Mouse (Mus musculus): ENCODE measurements at regions not wholly inside any gene's neighbourhood (a gene's known extent, or its start where the extent isn't known, plus 50 kb on each side); places are given as distances from the start of the nearest gene placed in this dataset.
"Not testable (repeated sequence)": the region's sequence is repeated elsewhere in the genome, so short reads cannot be mapped to it uniquely, and the experiment has no call there.

DNA sequence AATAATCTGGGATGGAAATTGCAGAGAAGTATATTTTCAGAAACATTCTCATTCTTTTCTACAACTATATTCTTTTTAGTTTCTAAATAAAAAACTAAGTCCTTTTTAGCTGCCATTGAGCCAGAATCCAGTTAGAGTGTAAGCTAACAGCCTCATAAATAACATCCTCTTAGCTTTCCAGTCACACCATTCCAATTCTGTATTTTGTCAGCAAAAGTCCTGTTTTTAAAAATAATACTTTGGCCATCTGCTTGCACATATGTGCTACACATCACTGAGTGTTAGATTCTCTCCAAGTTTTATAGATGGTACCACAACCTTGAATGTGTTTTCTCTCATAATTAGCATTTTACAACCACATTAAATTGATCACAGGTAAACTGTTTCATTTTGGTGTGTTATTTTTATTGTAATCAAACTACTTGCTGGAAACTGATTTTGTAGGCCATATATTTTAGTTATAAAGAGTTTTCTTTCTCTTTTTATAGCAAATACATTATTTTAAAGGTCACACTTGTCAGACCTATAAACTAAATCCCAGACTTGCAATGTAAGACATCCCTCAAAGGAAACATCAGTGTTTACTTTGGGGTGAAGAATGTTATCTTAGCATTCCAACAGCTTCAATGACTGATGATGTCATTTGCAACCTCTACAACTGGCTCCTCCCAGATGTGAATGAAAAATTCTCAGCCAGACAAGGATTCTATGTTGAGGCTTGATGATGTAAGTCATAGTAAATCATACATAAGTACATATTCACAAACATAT, 1878.9 kb upstream of the Flrt2 start:
- no peak for ATAC-seq

DNA sequence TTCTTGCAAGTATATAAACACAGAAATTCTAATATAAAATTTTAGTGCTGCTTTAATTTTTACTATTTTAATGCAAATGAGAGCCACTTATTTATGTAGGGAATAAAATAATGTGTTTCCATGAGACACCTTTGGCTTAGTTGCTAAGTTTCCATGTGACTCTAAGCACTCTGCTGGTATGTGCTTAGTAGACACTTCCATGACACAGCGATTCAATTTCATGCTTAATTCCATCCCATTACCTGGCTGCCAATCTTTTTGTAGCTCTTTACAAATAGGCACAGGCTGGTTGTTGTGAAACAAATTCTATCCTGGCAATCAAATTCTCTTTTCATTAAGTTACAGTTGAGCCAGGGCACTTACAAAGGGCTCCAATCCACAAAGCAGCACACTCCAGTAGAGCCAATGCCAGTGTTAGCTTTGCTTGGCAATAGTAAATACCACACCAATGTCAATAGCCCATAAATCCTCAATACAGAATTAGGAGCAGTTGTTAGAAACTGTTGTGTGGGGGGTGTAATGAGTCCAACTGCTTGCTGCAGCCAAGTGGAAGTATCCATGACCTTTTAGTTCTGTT, 1841.0 kb upstream of the Flrt2 start:
- ATAC-seq, result no peak

DNA sequence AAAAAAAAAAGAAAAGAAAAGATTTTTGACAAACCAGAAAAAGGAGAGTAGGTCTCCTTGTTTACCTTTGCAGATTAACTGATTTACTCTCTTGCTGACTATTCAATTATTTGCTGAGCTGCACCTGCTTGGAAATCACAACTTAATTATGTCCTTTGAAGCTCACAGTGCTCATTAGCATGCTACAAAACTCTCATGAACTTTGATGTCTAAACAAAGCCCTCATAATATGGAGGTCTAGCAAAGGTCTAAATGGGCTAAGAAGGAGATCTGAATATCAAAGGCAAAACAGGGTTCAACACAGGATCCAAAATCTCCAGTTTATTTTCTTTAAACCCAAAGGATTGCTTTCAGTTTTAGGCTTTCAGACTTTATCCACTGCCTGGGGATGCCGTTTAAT, 1840.4 kb upstream of the Flrt2 start:
- no peak for ATAC-seq

DNA sequence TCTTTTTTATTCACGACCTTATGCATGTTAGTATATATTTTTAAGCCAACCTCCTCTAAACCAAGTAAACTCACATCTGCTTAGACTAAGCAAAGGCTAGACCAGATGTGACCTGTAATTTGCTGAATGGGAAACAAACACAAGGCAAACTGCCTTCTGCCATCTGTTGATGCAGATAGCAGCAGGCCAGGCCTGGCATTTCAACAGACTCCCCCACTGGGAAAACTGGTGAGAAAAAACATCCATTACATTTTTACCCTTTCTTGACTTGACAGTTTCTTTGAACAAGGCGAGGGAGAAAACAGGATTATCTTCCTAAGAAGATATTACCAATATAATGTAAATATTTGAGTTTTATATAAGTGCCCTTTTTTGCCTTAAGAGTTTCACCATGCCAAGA, 1806.1 kb upstream of the Flrt2 start:
- no peak for ATAC-seq

DNA sequence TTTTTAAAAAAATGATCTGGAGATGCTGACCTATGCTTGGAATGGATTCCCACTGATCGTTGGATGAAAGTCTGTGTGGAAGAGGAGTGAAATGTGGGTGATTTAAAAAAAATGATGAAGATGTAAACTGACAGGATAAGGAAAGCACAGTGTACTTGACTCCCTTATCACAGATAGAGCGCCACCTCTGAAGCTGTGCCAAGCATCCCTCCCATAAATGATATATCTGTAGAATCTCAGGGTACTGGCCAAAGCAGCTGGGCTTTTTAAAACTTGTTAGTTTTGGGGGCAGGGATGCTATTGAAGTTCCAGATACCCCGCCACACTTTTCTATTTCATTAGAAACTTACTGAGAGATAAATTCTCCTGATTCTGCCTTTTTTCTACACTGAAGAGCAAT, 1801.9 kb upstream of the Flrt2 start:
- ATAC-seq, result no peak

DNA sequence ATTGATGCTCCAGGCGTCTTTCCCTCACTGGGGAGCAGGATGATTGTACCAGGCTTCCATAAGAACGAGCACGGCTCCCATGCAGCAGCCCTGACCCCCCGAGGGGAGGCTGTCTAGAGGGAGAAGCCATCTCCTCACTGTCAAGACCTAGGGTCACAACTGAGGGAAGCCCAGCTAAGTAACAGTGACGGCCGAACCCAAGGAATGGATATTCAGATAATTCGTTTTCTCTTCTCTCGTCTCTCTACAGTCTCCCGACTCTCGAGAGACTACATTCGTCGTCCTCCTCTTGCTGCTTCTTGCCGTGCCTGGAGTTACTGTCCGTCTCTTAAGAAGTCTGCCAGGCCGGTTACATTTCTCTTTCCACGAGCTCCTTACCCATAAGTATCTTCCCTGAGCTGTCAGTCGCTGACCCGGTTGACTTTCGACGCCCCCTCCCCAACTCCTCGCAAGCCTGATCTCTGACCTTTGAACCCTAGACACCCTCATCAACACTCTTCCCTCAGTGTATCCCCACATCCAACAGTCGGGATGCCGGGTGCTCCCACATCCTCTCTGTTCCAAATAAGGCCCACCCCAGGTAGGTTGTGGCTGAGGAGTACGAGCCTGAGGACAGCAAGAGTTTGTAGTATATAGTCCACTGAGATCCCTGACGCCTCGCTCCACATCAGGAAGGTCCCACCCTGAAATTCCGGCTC, 1763.3 kb upstream of the Flrt2 start:
- ATAC-seq, result peak; percentile 54

DNA sequence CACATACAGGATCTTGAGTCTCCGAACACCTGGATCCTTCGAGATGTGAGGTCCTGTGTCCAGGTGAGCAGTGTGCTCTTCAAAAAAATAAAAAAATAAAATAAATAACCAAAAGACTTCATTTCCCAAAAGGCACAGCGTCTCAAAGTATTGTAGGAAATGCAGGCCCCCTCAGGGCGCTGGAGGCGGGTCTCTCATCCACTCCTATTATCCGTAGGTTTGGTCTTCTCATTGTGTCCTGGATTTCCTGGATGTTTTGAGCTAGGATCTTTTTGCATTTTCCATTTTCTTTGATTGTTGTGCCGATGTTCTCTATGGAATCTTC, 1762.8 kb upstream of the Flrt2 start:
- peak; percentile 76 for ATAC-seq

DNA sequence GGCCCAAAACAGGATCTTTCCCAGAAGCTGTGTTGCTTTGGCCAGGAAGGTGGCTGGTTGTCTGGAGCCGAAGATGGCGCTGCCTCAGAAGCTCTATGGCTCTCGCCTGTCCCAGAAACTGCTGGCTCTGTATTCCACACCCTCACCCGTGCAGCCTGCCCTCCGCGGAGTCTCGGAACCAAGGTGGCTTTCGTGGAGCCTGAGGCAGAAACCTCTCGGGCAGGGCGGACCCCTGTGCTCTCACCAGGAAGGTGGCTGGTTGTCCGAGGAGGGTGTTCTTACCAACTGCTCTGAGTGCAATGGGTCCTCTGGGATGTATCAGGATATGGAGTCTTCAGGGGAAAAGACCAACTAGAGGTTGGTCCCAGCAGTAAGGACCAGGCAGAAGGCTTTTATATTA, 1761.8 kb upstream of the Flrt2 start:
- ATAC-seq, result not testable (repeated sequence)

DNA sequence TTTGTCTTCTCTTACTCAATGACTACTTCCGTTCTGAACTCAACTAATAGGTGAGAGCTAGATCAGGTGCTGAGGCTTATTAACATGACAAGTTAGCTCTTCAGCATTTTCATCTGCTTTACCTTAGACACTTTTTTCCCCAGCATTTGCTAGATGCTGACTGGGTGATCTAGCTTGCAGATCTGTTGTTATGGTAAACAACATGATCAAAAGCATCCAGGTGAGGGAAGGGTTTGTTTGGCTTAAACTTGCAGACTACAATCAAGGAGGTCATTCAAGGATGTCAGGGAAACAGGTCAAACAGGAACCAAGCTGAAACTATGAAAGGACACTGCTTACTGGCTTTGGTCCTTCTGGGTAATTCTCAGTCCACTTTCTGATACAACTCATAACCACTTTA, 1731.2 kb upstream of the Flrt2 start:
- ATAC-seq, result no peak

DNA sequence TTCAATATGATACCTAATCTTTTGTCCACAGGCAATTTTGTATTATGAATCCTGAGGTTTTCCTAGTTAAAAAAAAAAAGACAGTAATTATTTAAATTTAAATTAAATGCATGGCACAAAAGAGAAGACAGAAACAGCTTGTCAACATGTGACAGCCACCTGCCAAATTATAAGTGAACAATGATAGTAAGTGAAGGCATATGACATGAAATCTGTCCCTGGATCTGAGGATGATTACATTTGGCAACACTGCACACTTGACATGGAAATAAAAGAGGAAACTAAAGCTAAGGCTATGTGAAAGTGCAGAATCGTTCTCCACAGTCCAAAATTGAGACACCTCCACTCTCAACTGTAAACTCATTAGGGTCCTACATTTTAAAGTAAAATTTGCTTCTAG, 1710.7 kb upstream of the Flrt2 start:
- ATAC-seq, result no peak

DNA sequence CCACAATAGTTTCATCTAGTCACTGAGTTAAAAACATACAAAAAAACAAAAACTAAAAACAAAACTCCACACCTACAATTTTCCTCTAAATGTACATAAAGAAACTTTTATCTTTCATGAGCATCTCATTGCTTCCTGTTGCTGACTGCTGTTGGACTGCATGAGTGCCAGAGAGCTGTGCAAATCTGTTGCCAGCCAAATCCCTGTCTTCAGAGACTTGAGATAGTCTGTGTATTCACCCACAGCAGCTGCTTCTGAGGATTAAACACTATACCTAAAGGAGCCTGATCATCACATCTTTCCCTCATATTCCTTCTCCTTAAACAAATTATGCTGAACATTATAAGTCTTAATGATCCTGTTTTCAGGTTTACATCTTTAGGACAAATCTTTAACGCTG, 1700.5 kb upstream of the Flrt2 start:
- no peak for ATAC-seq

DNA sequence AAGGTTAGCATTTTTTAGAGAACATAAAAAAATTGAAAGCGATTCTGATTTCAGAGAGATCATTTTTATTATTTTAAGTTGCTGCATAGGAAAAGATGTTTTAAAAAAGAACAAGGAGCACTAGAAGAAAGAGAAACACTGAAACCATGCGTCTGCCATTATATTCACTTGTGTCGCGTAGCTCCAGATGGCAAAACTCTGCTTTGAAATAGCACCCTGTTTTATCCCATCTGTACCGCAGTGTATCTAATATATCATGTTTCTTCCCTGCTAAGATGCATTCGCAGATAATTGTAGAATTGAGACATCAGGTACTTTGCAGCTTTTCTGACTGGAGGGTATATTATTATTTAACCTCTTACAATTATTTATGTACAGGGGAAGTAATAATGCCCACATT, 1698.2 kb upstream of the Flrt2 start:
- no peak for ATAC-seq

DNA sequence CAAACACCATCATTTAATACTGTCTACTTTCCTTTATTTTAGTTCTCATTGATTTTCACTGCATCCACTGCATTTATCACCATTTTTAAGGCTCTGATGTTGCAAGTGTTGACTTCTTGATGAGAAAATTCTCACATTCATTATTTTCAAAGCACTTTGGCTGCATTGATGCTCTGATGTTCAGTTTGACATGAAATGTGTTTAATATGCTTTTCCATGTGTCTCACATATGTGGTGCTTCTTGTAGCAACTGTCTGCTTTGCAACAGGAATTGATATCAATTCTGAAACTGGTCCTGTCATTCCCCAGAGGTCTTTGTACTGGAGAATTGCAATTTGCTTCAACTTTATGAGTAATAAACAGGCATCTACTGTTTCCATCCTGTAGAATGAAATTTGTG, 1676.1 kb upstream of the Flrt2 start:
- ATAC-seq, result no peak

DNA sequence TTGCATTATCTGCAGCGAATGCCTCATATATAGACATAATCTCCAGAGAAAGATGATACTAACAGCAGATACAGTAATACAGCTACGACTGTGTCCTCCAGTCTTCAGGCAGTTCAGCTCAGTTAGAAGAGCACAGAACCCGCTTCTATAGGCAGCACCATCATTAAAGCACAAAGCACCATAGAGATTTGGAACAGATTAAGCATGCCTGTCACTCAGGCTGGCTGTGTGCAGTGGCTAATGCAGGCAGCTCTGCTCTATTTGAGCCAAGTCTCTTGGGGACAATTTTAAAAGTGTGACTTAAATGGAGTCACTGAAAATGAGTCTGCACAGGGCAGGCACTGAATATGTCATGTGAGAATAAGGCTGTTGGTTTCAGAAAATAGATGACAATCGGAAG, 1660.7 kb upstream of the Flrt2 start:
- no peak for ATAC-seq

DNA sequence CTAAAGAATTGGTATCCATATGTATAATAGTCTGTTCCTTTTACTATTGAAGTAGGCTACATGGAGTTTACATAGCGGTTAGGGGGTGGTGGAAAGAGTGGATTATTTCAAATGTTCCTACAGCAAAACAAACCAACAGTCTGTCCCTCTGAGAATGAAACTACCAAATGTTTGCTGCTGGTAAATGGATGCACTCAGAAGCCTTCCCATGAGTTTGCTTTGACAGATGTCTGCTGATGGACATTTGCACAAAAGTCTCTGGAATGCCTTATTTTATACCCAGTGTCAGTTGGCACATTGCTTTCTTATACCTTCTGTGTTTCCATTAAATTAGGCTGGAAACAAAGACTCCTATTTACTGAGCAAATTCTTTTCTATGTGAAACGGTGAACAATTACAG, 1644.1 kb upstream of the Flrt2 start:
- ATAC-seq, result no peak

DNA sequence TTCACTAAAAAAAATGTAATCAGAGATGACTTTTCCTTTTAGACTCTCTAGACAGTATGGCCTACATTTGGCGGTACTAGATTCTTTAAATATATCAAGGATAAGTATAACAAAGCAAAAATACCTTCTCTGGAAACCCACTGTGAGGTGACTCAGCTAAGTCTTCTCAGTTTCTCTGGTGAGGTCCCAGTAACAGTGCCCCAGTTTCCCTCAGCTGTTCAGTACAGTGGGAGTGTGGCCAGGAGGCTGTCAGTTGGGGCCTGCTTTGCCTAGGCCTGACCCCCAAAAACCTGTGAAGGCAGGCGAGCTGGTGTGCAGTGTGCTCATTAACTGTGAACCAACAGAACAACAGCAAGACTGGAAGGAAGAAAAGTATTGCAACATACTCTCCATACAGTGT, 1634.3 kb upstream of the Flrt2 start:
- no peak for ATAC-seq

DNA sequence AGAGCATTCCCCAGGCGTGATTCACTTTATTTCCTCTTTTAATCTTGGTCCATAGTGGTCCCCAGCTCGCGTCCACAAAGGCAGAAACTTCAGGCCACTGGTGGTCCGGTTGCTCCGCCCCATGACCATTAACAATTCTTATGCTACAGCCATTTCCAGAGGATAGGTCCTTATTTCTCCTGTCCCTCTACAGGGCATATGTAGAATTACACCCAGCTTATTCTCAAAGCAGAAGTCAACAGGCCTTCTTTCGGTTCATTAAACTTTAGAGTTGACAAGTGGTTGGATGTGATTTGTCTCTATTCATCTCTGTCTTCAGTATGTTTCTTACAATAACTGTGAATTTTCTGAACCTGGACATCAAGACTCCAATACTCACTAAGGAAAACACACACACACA, 1632.4 kb upstream of the Flrt2 start:
- ATAC-seq, result no peak

DNA sequence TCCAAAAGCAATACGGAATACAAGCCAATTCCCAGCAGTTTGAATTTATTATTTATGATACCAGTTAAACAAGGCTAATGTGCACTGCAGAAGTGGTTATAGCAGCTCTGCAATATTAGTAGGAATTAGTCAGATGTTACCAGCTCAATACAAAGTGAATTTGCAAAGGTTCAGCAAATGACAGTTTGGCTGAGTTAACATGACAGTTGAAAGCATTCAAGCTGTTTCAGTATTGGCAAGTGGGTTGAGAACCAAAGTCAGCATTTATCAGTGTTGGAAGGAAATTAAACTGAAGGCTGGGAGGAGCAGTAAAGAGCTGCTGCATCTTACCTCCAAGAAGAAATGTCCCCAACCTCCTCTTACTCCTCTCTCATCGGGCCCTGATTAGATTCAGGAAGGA, 1631.7 kb upstream of the Flrt2 start:
- no peak for ATAC-seq

DNA sequence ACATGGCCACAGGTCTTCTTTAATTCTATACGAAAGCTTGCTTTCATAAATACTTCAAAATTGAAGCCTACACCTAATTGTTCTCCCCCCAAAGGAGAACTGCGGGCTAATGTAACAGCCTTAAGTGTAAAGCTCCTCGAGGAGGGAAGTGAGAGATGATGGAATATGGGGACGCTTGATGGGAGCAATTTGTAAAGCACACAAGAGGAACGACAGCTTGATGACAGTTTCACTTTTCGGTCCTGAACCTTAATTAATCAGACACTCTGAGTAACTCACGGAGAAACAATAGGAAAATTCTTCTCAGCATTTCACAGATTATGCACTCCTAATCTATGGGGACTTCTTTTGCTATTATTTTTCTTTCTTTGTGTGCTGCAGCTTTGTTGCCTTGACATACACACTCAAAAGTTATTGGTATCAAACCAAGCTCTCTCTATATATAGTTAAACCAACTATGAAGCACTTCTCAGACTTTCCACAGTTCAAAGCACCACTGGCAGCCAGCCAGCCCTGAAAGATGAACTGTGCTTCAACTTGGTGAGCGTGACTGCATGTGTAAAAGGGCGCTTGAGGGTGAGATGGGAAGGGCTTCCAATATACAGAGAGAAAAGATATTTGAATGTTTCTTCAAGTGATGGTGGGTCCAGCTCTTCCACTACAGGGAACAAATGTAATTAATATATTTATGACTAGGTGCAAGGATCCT, 1625.4 kb upstream of the Flrt2 start:
- no peak for ATAC-seq

DNA sequence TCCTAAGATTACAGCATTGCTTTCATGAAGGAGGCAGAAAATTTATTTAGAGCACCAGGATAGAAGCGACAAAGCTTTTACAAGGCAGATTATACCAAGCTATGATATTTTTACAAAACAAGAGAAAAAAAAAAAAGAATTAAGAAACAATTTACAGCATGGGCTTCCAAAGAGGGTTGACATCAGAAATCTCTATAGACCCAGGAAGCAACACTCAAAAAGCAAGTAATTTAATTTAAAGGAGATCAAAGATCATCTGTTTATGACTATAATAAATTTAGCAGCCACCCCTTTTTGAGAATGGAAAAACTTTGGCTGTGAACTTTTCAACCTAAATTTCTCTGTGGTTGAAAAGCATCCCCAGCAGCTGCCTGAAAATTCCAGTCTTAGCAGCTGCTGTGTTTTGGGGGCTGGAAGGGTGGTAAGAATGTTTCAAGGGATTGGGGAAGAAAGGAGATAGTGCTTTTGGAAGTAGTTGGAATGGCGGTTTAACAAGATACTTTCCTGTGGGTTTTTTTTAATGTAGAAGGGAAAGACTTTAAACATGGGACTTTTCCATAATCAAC, 1621.0 kb upstream of the Flrt2 start:
- ATAC-seq, result no peak

DNA sequence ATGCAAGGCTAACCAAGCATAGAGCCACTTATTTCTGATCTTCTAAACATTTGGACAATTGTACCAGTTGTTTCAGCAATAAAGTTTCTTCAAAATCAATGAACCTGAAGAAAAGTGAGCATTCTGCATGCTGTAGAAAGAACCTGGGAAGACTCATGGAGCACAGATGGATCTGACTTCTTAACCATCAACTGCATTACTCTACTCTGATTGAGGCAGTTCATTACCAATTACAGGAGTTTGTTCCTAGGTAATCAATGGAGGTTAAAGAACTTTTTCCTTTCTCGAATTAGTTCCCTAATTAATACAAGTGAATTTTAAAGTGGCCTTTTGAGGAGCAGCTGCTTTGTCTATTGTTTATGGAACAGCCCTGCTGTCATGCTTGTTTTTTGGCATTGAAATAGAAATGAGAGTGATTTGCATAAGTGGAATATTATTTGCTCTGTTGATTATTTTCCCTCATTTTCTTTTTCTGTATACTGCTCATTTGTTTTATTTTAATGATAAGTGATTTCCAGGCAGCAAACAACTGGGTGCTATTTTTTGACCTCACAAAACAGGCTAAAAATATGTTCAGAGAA, 1586.4 kb upstream of the Flrt2 start:
- ATAC-seq, result no peak

DNA sequence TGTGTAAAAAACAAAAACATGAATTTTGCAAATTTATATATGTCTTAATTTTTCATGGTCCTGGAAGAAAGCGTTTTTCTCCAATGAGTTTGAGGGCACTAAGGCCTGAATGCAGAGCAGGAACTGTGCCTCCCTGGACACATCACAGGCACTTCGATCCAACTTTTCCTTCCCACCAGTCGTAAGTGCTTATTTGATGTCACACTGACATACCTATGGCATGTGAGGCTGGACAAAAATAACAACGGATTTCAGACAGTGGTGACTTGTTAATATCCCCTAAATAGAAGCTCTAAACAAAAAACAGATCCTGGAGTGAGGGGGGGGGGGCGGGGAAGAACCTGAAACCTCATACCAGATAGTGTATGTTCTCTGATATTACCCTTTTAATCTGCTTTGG, 1541.9 kb upstream of the Flrt2 start:
- ATAC-seq, result no peak

All from CD4-positive, CD25-positive, alpha-beta regulatory T cell, adult 4 months (primary cell).